Mouse (Mus musculus) T-cell, adult 66 days (primary cell): ENCODE measurements around the gene Odf2l. TPM values are rescaled to one million over a fixed set of nuclear protein-coding genes. Genes with fewer than 3 reads are reported as not detected.

ENCODE experiments used
- total RNA-seq, 2 experiments: library from RNA; stranded (reverse); gene quantifications; 3 replicates in 1 of 2; 4 replicates in 1 of 2; pipeline ENCODE4 v1.2.4; 2023

Gene Odf2l
- total RNA-seq = 10 to 100 TPM; 12.7 to 13.0 TPM

DNA sequence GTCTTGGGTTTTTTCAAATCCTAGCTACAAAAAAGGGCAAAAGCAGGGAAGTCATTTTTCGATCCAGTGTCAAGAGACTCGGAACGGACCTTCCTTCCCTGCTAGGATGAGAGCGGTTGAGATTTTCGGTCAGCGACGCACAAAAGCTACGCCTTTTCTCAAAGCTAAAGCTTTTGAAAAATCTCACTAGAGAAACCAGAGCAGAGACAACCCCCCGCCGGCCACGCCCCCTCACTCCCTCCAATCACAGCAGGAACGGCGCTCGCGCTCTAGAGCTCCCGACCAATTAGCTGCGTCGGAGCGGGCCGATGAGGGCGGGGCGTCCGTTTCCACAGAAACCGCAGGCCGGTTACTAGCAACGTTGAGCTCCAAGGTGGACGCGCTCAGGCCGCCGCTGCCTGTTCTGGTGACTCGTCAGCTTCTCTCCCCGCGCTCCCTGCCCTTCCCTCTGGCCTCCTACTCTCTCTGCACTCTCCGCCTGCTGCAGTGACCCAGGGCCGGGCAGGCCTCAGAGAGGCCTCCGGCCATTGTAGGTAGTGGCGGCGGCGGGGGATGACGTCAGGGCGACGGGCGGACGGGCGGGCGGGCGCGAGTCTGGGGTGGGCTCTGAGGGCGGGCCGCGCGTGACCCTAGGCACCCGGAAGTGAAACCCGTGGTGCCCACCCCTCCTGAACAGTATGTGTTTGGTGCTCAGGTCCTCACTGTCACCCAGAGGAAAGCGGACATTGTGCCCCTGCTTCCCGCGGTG, at the start of gene Odf2l:
TSS of gene Odf2l (plus strand) at position 335 of the 748 bp plus-strand sequence.

DNA sequence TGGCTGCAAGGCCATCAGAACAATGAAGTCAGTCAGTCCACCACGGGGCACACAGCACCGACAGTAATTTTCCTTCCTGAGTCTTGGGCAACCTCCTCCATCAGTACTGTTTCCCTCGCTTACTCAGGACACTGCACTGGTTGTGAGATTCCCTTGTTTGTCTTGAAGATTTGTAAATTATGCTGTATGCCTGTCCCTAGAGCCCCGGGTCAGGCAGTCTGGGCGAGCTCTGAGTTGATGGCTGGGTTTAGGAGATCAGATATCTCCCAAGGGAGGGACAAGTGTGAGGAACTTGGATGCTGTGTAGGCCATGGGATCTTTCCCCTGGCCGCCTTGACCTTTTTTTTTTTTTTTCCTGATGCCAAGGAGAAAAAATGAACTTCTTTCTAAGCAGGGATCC, 19.1 kb upstream of the Odf2l start, which contains the start of gene Clca2:
TSS of gene Clca2 (minus strand) at position 153 of the 400 bp plus-strand sequence.

Other genes with a start within 250 kb of the Odf2l start
- not detected for gene Clca4b, start 186.1 kb upstream of the Odf2l start, total RNA-seq
- not detected for gene Clca4a, start 143.5 kb upstream of the Odf2l start, total RNA-seq
- not detected for gene Clca1, start 85.8 kb upstream of the Odf2l start, total RNA-seq
- gene Clca2, start 19.1 kb upstream of the Odf2l start, total RNA-seq = not detected
- not detected for gene Col24a1, start 173.9 kb downstream of the Odf2l start, total RNA-seq